Mouse (Mus musculus) thymus, postnatal 25 days (tissue): ENCODE measurements around the gene Plekhj1.

Experiments
- DNase-seq: peaks from one replicate; pipeline ENCODE4 v3.0.0; 2022

Plekhj1 gene

DNA sequence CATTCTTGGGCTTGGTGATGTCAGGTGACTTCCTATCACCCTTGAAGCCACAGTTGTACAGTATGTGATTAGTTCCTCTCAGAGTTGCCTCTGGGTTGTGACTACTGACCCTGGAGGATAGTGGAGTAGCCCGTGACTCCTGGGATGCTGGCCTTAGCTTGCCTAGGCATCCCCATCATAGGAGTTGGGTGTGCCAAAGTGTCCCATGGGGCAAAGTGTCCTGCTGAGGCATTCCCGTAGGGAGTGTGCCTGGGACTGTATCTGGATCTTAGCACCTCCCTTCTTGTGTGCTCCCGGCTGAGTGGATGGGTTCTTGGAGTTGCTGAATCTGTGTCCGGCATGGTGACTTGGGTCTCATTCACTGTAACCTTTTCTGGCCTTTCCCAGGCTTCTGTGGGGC lies 23.4 kb downstream of the Plekhj1 start:
- no peak for DNase-seq

DNA sequence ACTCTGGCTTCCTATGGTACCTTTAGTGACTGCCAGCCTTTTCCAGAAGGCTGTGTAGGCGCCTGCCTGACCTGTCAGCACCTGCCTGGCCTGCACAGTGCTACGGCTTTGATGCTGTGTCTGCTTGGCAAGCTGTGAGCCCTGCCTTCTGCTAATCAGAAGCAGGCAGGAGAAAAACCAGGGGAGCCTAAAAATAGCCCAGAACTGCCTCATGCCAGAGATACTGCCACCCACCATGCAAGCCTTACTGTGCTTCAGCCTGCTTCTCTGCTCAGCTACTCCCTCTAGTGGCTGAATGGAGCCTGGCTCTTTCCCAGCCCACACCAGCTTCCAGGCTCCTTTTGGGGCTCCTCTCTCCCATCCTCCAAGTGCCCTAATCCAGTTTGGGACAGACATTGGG lies 23.9 kb downstream of the Plekhj1 start:
- peak; percentile 60 for DNase-seq

DNA sequence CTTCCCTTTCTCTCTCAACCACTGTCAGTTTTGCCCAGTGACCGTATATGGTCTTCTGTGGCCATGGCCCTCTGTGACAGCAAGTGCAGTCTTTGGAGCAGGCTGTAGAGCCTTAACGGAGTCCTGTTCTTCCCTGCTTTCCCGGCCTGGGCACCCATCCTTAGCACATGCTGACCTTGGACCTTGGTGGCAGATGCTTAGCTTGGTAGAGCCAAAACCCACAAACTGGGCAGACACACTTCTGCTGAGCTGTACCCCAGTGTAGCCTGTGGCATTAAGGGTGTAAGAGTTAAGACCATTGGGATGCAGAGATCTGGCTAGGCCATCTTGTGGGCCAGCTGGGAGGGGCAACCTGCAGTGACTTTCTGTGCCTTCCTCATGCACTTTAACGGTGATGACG lies 24.6 kb downstream of the Plekhj1 start:
- DNase-seq: no peak

DNA sequence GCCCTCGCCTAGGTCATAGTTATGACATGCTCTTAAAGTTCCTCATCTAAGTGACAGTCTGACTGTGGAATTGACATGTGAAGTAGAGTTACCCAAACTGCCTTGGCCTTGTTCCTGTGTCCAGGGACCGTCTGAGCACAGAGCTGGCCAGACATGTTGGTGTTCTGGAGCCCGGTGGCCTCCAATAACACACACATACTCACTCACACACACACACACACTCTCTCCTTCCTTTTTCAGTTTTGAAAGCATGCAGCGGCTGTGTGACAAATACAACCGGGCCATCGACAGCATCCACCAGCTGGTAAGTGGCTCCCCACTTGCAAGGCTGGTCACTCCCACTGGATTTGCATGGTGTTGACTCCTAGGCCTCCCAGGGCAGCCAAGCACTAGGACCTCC lies 30.1 kb downstream of the Plekhj1 start:
- no peak for DNase-seq

DNA sequence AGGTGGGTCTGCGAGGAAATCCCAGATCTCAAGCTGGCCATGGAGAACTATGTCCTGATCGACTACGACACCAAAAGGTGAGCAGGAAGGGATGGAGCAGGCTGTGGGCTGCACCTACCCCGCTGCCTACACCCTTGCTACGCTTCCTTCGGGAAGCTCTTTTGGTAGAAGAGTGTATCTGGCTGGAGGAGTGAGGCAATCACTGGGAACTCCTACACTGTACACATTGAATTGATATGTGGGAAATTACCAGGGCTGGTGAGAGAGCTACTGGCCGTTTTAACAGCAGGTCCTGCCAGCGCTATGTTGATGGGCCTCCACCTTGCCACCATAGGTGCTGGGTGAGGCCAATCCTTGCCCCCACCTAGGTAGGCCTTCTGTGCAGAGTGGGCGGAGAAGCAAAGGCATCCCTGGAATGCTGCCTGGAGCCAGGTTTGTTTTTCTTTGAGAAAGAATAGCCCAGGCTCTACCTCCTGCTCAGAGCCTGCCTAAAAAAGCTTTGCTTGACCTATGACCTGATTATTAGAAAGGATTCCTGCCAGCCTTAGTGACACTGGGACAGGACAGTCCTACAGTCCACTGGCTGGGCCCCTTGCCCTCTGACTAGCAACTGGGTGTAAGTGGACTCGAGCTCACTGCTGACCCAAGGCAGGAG lies 32.1 kb downstream of the Plekhj1 start:
- DNase-seq: no peak

DNA sequence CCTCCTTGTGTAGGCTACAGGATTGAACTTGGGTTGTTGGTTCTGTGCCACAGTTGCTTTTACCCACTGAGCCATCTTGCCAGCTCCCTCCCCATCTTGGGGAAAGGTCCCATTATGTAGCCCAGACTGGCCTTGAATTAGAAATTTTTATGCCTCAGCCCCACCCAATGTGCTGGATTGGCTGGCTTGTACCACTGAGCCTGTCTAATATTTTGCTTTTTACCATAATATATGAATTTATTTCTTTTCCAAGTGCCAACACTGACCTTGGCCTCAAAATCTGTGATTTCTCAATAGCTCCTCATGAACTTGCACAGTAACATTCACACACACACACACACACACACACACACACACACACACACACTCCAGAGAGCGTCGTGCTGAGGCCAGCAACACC lies 32.7 kb downstream of the Plekhj1 start:
- no peak for DNase-seq

DNA sequence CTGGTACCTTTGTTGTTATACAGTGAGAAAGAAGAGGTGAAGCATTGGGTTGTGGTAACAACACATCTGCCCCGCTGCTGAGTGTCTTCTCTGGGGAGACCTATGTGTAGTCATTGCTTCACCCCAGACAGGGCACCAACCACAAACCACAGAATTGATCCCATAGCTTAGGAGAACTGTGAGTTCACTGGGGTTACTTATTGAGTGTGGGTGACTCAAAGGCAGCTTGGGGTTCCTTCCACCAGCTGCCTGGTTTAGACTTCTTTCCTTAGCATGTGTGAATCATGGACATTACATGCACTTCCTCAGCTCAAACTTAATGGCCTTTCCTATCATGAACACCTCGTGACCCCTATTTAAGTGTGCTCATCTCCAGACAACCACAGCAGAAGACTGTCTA lies 34.9 kb downstream of the Plekhj1 start:
- DNase-seq: no peak

DNA sequence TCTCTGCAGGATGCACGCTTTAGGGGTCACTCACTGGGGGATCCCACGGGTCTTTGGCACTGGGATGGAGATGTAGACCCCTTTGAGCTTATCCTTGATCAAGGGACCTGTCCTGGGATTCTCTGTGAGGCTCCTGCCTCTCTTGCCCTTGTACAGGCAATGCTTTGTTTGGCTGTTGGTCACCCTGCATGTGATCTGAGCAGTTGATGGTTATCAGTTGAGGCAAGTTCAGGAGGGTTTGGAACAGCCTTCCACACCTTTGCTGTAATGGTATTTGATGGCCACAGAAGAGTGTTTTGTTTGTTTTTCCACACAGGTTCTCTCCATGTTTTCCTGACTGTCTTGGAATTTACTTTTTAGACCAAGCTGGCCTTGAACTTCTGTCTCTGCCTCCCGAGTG lies 36.6 kb downstream of the Plekhj1 start:
- no peak for DNase-seq

DNA sequence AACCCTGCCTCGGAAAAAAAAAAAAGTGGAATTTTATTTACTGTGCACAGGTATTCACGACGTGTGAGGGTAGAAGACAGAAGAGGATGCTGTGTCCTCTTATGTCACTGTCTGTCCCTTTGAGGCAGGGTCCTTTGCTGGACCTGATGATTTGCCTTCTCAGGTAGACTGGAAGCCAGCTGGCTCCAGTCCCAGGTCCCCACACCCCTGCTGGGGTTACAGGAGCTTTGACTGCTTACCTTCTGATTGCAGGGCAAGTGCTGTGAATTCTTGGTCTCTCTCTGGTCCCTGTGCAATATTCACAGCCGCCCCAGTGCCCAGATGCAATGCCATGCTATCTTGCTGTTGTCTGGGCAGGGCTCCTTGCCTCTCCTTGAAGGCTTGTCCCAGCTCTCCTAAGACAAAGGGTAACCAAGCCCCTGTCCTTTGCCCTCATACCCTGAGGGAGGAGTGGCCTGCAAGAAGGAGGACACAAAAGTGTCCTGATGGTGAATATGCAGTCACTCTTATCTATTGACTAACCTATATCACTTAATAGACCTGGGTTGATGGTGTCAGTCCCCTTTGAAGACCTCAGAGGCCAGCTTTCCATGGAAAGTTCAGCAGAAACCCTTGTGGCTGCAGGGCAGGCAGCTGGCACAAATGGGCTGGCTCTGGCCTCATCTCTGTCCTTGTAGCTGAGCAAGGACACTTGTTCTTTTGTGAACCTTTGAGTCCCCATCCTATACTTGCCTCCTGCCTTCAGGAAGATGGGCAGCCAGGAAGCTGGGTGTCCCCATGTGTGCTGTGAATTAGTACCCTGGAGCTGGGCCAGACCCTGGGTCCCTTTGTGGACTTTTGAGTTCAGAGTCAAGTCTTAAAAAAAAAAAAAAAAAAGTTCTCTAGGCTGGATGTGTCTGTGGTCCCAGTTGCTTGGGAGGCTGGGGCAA lies 37.6 kb downstream of the Plekhj1 start:
- no peak for DNase-seq

DNA sequence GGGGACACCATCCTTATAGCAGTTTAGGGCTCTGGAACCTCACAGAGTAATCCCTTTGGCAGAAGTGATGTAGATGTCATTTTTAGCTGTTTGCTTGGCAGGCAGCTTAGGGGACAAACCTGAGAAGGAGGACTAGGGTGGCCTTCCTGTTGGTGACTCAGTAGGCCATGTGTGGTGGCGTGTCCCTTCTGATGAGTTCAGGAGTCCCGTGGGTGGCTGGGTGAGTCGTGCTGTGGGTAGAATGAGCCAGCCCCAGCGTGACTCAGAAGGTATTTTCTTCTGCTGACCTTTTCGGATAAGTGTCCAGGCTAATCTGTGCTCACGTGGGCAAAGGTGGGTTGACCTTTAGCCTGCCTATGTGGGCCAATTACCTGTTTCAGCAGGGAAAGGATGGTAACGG lies 39.8 kb downstream of the Plekhj1 start:
- no peak for DNase-seq

DNA sequence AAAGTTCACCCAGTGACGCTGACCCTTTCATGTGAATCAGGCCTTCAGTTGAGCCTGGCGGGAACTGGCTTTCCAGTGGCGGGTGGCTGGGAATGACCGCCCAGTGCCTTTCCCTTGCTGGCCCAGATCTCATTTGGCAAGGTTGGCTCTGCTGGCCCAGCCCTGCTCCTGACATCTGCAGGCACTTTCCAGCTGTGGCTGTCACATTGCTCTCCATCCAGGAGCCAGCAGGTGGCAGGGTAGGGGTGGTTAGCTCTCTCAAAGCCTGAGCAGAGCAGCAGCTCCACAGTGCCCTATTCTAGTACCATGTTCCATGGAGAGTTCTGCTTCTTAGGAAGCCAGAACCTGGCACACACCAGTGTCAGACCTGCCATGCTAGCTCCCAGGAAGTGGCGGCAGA lies 40.7 kb downstream of the Plekhj1 start:
- peak; percentile 83 for DNase-seq

DNA sequence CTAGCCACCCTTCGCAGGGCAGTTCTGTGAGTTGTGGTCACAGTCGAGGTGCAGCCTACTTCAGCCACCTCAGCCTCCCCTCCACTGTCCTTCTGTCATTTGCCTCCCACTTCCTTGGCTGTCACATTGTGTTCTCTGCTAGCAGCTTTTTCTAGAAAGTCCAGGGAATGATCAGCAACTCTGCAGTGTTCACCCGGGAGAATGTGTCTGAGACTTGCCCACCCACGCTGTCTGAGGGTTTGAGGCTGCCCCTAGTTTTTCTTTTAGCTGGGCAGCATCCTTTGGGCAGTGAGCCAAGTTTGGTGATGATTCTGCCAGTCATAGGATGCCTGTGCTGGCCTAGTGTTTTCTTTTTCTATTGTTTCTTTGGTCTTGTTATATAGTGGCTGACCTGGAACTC lies 41.5 kb downstream of the Plekhj1 start:
- no peak for DNase-seq

DNA sequence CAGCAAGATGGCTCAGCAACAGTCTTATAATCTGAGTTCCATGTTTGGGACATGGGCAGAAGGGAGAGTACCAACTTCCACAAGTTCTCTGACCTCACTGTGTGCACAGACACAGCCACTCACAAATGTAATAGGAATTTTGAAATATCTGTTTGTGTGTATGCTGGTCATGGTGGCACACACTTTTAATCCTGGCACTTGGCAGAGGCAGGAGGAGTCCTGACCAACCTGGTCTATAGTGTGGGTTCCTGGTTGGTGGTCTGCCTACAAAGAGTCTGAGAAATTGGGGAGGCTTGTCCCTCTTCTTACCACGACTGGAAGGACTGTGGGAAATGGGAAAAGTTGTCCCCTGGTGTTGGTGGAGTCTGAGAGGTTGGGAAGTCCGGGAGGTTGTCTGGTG lies 41.9 kb downstream of the Plekhj1 start:
- DNase-seq: no peak

DNA sequence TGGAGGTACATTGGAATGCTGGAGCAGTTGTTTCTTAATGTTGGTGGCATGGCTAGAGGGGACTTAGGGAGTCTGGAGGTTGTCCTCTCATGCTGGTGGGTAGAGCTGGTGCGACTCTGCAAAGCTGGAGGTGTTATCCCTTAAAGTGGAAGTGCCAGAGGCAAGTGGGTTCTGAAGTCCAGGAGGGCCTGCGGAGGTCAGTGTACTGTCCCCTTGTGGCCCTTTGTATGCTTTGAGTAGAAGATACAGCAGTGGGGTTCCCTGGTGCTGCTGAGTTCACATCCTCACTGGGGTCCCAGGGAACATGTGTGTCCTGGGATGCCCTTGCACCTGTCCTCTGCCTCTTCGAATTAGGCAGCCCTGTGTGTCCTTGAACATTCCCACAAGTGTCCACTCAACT lies 42.3 kb downstream of the Plekhj1 start:
- DNase-seq: no peak

DNA sequence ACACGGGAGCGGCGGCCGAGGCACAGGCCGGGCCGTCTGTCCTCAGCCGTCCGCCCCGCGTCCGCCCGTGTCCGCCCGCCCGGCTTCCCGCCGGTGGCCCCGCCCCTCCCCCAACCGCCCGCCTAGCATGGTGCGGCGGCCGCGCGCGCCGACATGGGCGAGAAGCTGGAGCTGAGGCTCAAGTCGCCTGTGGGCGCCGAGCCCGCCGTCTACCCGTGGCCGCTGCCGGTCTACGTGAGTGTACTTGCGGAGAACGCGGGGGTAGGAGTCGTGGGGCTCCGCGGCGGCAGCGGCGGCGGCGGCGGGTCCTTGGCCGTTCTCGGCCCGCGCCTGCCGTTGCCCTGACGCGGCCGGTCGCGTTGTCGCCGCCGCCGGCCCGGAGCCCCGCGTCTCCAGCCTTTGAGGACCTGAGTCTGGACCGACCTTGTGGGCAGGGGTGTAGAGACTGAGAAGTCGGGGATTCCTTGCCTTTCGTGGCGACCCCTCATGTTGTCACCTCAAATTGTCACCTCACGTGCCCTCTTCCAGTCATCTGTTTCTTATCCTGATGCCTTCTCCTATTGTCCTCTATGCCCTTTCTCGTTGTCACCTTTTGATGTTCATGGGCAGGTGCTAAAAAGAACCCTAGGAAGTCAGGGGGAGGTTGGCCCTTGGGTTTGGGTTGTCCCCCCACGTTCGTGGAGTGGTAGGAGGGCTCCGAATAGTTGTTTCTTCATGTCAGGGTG lies 43.0 kb downstream of the Plekhj1 start:
- DNase-seq: no peak

DNA sequence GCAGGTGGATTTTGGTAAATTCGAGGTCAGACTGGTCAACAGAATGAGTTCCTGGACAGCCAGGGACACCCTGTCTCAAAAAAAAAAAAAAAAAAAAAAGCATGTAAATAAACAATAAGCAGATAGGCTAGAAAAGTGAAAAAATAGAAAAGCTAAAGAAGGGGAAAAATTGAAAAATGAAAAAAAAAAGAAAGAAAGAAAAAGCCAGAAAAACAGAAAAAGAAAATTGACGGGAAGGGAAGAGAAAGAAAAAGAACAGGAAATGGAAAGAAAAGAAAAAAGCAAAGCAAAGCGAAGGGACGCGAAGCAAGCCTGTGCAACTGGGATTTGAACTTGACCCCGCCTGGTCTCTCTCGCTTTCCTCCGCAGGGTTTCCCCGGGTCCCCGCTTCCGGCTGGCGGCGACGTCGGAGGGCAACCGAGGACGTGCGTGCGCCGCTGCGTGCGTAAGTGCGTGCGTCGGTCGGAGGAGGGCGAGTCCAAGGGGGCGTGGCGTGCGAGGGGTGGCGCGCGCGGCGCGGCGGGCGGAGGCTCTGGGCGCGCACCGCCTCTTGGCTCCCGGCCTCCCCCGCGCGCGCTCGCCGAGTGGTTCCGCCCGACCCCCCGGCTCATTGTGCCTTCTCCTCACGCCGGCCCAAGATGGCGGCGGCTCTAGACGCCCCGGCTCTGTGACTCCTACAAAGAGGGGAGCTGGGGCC lies 43.7 kb downstream of the Plekhj1 start, which contains the start of gene Dot1l:
Dot1l (plus strand) TSS at position 613 of the 697 bp plus-strand sequence.
- DNase-seq: peak; percentile 99

DNA sequence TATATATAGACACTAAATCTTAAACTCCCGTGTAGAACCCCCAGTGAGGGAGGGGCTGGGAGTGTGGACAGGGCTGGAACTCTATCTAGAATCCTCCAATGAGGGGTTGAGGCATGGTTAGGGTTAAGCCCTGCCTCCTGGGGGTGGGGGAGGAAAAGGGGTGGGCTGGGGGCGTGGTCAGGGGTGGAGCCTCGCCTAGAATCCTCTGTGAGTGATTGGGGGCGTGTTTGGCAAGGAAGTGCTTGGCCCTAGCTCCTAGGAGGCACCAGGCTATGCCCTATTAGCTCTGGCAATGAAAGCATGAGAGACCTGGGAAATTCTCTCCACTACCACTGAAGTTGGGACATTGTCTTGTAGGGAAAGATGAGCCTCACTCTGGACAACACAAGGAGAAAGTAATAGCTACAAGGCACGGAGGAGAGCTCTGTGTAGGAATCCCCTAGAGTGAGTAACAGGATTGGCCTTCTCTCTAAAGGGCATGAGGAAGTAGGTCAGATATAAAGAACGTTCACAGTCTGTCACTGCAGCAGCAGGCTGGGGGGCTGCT lies 46.3 kb downstream of the Plekhj1 start:
- DNase-seq: peak; percentile 73

DNA sequence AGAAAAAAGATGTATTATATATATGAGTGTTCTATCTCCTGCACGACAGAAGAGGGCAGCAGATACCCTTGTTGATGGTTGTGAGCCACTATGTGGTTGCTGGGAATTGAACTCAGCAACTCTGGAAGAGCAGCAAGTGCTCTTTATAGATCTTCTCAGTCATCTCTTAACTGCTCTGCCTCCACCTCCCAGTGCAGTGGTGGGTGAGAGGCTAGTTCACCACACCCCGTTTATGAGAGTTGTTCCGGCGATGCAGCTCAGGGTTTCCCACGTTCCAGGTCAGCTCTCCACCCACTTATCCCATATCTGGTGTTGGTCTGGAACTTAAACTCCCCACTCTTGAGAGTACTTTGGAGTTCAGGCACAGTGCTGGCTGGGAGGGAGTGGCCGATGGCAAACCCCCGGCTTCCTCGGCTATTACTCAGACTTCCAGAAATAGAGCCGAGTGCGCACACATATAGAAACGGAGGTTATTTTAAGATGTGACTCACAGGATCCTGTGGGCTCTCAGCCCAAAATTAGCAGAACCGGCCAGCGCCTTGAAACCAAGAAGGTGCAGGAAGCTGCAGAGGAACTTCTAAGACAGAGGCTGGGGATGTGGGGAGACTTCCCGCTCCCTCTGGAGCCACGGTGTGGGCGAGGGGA lies 47.1 kb downstream of the Plekhj1 start:
- peak; percentile 40 for DNase-seq

DNA sequence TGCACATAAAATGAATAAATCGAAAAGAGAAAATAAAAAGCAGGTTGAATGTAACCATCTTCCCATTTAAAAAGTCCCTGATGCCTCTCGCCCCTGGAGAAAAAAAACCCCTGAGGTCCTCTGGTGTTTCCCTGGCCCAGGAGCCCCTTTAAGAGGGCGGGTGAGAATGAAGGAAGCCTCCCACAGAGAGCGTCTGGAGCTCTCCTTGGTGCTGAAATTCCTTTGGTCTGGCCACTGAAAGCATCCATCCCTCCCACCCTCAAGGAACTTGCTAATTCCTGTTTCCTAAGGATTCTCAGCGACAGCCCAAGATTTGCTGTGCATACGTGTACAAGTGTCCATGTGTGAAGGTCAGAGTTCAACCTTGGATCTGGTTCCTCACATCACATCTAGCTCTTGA lies 49.8 kb downstream of the Plekhj1 start:
- peak; percentile 49 for DNase-seq

DNA sequence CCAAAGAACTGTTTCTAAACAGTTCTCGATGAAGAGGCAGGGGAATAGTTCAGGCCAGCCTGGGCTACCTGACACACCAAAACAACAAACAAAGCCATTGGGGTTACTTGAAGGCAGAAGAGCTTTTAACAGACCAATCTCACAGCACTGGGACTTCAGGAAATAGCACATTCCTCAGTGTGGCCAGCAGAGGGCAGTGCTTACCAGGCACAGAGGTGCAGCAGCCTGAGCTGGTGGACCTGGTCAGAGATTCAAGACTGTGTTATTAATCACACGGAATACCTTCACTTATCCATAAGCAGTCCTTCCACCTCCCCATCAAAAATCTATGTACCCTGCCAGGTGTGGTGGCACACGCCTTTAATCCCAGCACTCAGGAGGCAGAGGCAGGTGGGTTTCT lies 51.0 kb downstream of the Plekhj1 start:
- peak; percentile 72 for DNase-seq
